Mouse (Mus musculus) naive thymus-derived CD4-positive, alpha-beta T cell, adult 2 months (primary cell): Measurements from ENCODE around the gene Ablim2.

Experiments used
- DNase-seq: peaks from one replicate; pipeline ENCODE4 v3.0.0-alpha.2; 2011; ENCODE audit warnings: low read depth

The Ablim2 gene

DNA sequence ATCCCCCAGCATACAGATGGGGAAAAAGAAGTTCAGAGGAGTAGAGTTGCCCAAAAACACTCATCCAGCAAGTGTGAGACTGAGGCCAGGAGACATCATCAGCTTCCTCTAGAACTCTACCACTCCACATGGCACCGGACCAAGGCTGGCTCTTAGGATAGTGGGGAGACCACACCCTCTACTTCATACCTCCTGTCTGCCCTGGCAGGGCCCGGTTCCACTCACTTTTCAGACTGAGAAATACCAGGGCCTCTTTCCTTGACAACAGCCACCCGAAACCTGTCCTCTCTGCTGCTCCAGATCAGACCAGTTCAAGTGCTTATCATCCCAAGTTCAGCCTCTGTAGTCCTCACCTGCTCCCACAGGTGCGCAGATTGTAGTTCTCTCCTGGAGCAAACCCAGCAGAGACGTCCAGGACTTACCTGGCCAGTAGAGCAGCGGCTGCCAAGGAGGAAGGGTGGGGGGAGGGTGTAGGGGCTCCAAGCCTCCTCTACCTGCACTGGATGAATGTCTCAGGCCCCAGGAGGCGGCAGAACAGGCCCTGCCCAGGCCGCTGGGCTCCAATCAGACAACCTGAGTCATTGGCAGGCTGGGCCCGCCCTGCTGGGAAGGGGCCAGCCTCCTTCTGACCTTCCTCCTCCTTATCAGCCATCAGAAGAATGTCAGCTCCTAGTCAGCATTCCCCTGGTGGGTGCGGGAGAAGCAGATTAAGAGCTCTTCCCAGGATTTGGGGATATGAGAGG, 18.0 kb upstream of the Ablim2 start, which contains the start of gene Sh3tc1:
TSS of gene Sh3tc1 (minus strand) at position 452 of the 743 bp plus-strand sequence.
- DNase-seq = no peak

DNA sequence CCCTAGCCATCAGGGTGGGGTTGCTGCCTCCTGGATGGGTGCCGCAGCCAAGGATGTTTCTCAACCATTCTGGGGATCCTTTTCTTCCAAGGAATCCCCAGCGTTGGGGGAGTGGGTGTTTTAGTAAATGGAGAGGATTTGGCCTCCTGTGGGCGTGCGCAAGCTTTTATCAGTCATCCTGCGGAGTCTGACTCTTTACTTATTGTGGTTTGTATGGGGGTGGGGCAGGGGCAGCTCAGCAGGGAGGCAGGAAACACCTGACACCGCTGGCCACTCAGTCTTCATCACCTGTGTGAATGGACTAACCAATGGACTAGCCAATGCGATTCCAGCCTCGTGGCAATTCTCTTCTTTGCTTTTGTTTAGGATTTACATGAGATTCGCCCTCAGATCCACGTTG, 17.0 kb upstream of the Ablim2 start:
- no peak for DNase-seq

DNA sequence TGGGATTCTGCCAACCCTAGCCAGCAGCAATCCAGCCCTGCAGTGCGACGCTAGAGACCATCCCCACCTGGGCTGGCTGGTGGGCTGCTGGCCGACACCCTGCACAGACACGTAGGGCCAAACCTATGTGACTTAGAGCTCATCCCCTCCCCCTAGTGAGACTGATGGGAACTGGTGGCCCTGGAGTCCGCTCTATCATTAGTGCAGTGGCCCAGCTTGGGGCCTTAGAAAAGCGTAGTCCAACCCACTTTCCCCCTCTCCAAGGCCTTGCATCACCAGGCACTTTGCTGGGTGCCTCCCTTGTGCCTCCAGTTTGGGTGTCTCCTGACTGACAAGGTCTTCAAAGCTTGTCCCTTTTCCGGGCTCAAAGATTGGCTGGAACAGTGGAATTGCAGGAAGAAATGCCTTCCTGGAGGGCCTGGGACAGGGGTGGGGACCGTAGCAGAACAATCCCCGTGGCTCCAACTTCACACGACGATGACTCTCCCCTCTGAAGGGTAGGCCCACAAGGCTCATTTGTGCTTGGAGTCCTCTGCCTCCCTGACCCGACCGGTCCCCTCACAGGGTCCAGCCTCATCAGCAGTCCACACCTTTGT, 16.4 kb upstream of the Ablim2 start:
- DNase-seq = no peak

DNA sequence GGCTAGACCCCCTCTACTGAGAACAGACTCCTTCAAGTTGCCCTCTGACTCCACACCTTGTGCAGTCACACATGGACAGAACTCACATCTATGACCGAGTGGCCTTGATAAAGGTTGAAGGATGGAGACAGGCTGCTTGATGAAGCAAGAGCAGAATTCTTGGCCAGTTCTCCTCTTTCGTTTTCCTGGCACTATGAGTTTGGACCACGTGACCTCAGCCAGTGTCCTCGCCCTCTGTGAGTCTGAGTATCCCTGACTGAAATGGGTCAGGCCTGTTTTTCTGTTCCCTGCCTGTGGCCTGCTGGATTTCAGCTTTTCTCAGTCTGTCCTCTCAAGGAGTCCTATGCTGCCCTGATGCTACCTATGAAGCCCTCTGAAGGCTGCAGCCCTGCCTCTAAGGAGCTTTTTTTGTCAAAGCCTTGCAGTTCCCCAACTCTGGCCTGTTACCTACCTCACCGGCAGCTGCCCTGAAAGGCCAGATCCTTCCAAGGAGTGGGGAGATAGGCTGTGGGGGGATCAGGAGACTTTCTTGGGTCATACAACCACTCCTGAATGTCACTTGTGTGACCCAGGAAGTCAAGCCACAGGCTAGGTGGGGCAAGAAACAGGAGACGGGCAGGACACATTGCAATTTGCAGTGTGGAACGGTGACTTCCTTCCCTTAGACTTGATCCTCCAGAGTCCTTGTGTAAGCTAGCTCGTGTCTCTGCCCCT, 14.3 kb upstream of the Ablim2 start:
- no peak for DNase-seq

DNA sequence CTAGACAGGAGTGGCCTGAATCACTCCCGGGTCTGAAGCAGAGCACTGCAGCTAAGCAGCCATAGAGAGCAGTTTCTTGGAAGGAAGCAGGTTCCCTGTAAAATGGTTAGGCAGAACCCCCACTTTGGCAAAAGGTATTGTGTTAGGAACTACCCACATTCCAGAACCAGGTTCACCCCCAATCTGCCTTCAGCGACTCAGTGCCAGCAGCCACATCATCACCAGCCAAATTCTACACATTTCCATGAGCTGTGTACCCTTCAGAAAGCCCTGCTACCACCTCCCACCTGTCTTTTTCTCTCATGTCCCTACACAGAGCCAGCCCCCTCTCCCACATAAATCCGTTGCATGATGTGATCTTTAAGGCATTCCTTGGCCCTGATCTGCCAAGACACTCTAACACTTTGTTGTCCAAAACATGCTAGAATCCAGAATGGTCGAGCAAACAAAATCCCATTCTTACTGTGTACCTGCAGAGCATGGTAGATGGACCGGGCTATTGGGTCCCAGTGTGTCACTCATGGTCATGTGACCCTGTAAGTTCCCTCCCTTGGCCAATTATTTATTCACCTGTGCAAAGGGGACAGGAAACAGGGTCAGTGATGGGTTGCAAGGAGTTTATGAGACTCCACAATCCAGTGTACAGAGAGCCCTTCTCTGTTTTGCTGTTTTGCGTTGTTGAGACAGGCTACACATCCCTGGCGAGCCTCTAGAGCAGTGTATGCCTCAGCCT, 13.5 kb upstream of the Ablim2 start:
- no peak for DNase-seq

DNA sequence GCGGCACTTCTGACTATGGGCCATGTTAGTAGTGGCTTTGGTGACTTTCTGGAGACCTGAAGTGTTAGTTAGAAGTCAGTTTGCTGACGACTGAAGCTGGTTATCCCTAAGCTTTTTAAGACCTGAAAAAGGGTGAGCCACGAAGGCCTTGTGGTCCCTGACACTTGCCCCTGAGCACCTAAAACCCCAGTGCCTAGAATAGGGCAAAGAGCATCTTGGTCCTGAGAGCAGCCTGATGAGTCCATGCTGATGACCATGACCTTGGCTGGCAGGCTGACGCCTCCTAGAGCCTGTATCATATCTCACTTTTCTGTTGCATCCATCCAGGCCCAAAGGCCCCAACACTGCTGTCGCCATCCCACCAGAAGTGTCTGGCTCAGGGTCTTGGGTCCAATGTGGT, 12.3 kb upstream of the Ablim2 start:
- DNase-seq = no peak

DNA sequence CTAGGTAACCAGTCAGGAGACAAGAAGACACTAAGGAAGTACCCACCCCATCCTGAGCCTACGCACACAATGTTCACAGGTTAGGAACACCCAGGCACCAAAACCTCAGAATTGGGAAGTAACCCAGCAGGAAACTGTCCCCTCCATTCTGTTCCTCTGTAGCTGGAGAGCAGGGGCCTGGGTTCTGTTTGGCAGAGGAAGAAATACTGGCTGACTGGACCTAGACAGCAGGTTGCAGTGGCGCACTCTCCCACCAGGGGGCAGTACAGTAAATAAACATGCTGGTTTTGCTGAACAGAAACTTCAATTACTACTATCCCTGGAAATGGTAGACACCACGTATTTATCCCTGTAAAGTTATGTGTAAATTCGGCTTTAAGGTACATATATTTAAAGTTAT, 10.8 kb upstream of the Ablim2 start:
- DNase-seq = peak; percentile 77

DNA sequence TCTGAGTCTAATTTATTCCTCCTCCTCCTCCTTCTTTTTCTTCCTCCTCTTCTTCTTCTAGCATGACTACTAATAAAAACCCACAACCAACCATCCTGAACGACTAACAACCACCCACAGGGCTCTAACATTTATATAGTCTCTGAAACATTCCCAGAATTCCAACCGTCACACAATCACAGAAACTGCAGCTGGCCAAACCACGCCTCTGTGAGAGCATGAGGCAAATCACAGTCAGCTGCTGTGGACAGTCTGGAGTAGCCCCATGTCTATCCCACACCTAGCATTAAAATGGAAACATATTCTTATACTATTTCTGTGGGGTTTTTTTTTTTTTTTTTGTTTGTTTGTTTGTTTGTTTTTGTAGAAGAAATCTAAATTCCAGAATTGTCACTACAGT, 8.3 kb upstream of the Ablim2 start:
- no peak for DNase-seq

DNA sequence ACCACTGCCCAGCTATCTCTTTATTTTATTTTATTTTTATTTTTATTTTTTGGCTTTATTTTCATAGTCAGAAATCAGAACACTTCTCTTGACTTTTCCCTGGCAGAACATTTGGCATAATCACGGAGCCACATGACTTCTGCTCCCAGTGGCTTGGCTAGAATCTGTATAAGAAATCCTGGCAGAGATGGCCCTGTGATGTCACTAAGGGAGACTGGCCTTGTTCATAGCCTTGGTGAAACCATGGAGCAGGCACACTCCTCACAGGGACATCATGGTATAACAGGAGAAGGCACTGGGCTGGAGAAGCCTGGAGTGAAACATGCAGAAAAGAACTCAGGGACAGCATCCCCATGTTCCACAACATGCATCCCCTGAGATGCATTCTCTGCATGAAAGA, 7.7 kb upstream of the Ablim2 start:
- no peak for DNase-seq

DNA sequence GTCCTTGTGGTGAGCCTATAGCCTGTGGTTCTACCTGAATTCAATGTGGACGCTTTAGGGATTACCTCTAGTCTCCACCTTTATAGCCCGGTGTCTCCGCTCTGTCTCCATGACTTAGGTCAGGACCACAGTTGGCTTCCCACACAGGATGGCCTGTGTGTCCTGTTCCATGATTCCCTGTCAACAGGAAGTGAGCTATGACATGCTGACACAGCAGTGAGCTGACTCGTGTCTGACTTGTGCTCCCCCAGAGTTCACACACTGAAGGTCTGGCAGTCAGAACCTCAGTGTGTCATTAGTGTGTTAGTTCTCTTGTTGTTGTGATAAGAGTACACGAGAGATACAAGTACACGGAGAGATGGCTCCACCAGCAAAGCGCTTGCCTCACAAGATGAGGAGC, 6.7 kb upstream of the Ablim2 start:
- no peak for DNase-seq

DNA sequence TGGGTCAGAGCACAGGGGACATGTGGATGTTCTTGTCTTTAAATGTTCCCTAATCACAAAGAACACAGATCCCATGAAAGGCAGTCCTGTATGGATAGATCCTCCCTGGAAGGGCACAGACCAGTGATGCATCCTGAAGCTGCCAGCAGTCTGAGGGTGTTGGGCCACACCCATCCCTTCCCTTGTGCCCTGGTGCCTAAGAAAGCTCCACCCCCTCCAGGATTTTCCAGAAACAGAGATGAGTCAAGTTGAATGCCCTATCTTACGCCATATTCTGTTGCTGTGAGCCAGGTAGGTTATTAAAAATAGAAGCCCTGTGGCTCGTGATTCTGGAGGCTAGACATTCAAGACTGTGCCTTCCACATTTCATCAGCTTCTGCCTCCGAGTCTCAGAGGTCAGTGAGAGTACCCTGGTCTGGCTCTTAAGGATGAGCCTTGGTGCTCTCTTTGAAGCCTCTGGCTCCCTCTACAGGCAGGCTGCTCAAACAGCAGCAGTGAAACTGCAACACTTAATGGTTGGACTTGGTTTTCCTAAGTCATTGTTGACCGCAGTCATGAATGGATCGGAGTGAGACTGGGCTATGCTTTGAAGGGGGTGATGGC, 2.4 kb upstream of the Ablim2 start:
- peak; percentile 72 for DNase-seq

DNA sequence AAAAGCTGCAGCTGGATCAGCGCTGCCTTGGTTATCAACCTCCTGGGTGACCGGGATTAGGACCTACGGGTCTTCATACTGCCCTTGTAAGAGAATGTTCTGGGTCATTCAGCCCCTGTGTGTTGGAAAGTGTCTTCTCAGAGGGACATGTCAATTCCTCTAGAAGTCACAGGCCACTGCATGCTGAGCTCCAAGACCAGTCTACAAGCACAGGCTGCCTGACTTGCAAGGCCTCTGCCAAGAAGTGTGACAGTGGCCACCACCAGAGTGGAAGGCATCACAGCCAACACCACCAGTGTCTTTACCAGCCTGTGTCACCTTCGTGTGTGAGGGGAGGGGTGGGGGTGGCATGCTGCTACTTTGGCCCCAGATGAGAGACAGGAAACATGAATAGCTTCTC, 1.7 kb upstream of the Ablim2 start:
- DNase-seq = peak; percentile 22

DNA sequence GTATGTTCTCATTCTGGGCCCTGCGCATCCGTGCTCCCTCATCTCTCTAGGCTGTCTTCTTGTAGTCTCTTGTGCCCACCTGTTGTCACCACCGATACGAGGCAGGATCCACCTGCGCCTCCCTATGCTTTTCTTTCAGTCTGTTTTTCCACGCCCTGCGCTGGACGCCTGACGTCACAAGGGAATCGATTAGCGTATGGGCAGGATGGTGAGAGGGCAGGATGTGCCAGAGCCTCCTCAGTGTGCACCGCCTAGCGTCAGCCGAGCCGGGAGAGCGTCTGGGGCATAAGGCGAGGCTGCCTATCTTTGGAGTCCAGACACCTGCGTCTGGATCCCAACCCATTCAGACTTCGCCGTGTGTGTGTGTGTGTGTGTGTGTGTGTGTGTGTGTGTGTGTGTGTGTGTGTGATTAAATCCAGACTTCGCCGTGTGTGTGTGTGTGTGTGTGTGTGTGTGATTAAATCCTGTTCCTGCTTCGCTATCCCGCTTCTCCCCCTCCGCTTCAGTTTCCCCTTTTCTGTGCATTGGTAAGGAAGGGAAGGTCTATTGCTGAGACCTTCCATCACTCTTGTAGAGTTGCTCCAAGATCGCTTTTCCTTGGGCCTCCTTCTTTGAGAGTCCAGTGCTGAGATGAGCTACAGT, 562 bp upstream of the Ablim2 start:
- peak; percentile 78 for DNase-seq

DNA sequence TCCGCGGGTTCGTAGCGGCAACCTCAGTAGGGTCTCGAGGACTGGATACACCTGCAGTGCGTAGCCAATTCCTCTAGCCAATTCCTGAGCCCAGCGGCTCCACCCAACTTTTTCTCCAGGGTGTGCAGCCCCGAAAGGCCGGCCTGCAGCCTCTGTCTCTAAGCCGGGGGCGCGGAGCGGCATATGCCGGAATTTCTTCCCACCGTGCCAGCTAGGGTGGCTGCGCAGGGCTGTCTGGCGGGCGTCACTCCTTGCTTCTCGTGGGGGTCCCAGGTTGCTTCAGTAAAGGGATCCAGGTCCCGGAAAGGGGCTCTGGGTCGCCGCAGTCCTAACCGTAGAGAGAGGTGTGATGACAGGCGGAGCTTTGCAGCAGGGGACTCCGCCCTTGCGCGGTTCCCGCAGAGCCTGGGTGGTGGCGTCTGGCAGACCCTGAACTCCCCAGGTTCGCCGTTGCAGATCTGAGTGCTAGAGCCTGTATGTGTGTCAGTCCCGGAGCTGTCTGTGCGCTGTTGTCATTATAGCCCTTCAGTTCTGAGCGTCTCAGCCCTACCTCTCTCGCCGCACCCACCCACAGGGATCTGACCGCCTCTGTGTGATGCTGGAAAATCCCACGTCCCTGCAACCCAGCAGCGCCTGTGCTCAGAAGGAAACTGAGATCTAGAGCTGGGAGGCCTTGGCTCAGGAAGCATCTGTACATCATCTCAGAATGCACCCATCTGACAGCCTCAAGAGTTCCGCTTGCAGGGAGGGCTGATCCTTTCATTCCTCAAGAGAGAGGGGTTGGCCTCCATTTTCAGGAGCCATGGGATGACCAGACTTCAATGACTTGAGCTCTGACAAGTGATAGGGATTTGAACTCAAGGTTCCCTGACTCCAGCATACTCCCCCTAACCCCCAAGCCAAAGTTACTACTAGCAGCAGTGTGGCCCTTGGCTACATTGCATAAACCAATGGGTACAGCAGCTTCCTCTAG, 687 bp downstream of the Ablim2 start:
- peak; percentile 59 for DNase-seq

DNA sequence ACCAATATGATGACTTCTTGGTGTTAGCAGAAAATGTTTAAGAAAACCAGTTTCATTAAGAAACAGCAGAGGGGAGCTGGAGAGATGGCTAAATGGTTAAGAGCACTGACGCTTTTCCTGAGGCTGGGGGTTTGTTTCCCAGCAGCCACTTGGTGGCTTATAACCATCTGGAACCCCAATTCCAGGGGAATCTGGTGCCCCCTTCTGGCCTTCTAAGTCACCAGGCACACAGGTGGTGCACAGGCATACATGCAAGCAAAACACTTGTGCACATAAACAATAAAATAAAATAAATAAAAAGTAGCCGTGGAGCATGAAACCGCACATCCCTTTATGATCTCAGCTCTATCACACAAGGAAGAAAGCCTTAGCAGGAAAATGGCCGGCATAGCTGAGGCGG, 3.6 kb downstream of the Ablim2 start:
- no peak for DNase-seq

DNA sequence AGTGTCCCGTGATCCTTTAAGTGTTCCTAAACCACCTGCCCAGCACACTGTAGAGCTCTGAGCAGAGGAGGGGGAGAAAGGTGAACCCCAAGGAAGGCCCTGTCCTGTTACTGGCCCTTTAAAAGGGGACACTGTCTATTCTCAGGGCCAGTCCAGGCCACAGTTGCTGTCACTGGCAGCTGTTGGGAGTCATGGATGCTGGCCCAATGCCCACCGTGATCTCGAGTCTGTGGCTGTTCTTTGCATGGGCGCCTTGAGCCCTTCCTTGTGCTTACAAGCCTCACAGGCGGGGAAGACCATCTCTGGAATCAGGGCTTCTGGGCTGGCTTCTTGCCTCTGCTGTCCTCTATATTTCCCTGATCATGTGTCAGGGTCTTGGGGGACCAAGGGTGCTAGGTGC, 4.7 kb downstream of the Ablim2 start:
- DNase-seq = no peak

DNA sequence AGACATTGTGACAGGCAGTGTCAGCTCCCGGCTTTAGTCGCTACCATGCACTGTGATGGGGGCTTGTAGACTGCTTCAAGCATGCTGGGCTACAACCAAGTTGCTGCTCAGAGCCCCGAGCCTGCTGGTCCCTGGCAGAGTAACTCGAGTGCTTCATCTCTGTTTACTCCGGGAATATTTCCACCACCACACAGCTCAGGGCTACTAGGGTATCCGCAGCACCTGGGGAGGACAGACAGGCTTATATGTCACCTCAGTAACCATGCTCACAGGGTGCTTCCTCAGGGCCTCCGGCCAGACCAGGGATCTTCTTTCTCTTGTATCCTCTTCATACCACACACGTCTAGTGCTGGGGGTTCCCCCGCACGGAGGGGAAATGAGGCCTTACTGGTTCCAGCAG, 5.2 kb downstream of the Ablim2 start:
- DNase-seq = no peak

DNA sequence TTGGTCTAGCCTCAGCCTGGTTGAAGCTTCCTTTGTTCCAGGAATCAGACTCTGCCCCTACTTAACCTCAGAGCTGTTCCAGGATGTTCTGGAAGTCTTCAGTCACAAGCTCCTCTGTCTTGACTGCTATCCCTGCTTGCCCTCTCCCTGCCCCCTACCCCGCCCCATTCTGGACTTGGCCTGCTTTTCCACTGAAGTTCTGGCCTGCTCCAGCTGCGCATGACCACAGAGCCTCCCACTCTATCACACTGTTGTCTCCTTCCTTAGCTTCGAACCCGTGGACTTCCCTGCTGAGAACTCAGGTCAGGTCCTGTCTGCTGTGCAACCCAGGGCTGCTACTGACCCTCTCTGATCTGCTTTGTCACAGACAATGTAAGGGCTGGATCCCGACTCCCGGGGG, 8.2 kb downstream of the Ablim2 start:
- DNase-seq = no peak

DNA sequence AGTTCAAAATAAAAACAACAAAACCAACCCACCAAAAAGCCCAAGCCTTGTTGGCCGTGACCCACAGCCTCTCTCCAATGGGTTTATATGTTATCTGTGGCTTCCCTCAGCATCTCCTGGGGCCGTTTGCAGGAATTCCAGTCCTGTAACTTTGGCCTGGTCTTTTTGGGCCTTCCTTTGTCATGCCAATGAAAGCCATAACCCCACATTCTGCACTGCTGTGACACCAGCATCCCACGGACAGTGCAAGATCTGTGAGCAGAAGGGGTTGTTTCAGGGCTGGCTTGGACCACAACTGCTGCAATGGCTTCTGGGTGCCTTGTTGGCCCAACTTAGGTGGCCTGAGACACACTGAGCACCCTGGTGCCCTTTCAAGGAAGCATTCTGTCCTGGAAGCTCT, 10.8 kb downstream of the Ablim2 start:
- no peak for DNase-seq

DNA sequence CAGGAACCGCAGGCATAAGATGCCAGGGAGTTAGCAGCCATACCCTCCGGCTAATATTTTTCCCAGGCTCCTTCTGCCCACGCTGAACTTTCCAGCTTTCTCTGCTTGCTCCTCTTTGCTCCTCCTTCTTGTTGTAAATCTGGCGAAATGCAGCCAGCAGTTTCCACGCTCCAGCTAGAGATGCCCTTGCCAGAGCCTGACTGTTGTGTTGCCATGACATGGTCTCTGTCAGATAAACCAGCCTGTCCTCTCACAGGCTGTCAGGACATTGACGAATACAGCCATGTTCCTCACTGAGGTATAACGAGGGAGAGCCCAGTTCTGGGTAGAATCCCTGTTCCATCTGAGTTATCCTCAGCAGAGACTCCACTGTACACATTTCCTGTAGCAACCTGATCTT, 11.3 kb downstream of the Ablim2 start:
- no peak for DNase-seq

DNA sequence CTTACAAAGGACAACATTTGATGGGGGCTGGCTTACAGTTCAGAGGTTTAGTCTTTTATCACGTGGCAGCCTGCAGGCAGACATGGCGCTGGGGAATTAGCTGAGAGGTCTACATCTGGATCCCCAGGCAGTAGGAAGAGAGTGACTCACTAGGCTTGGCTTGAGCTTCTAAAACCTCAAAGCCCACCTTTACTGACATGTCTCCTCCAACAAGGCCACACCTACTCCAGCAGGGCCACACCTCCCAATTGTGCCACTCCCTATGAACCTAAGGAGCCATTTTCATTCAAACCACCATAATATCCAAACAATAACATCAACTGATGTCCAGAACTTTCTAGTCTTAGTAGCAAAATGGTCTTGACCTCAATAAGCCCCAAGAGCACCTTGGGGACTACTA, 12.6 kb downstream of the Ablim2 start:
- no peak for DNase-seq
